Mouse (Mus musculus) CD4-positive helper T cell, adult 2 months (primary cell): ENCODE results near the gene Usp29.

Source experiments
- DNase-seq: peaks from one replicate; pipeline ENCODE4 v3.0.0-alpha.2; 2012; ENCODE audit warnings: low read depth, missing footprints, low spot score

Usp29 gene

DNA sequence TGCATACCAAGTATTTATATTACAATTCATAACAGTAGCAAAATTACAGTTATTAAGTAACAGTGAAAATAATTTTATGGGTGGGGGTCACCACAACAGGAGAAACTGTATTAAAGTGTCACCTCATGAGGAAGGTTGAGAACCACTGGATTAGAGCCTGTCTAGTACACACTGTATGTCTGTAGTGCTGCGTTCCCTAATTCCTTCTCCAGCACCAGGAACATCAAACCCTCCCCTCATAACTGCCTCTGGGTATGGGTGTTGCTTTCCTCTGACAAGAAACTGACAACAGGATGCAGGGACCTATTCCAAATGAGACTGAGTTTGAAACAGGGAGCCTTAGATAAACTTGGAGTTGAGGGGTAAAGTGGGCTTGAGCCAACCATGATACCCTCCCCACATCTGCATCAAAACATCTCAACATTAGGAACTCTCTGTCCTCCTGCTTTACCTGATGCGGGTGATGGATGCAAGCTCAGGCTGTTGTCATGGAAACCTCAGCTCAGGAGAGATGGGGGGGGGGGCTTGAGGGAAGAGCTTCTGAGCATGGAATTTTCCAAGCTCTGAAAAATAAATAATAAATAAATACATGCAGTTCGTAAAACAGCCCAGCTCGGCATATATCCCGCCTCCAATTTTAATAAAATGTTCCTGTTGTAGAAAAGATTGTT is 86.5 kb downstream of the Usp29 start:
- no peak for DNase-seq

DNA sequence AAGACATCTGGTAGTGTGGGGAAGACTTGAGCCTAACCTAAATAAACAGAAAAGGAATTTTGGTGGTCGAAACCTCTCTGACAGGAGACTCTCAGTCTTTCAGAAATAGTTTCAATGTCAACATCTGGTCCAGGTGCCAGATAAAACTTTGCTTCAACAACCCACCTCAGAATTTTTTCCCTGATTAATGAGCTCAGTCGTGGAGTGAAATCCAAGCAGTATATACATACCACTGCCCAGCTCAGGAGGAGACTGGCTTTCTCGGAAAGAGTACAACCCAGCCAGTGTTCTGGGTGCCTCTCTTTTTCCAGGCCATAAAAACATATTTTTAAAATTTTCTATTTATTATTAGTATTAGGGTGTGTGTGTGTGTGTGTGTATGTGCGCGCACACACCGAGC is 89.9 kb downstream of the Usp29 start:
- DNase-seq, result no peak

DNA sequence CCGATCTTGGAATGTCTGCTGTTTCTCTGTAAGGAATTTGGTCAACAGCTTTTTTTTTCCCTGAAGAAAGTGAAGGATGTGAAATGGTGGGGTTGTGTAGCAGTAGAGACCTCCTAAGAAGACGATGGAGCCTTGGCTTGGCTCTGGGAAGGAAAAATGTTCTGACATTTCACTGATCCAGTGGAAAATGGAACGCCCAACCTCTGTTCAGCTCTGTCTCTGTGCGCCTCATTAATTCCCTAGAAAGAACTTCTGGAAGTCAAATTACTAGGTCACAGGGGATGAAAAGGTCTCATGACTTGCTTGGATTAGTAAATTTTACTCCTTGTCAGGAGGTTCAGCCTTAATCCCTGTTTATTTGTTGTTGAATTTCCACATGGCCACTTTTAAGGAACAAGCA is 92.3 kb downstream of the Usp29 start:
- no peak for DNase-seq

- no peak for DNase-seq
These were observed 93.3 kb downstream of the Usp29 start for GRCm38 (mm10) chr7:6823673-6824072.

DNA sequence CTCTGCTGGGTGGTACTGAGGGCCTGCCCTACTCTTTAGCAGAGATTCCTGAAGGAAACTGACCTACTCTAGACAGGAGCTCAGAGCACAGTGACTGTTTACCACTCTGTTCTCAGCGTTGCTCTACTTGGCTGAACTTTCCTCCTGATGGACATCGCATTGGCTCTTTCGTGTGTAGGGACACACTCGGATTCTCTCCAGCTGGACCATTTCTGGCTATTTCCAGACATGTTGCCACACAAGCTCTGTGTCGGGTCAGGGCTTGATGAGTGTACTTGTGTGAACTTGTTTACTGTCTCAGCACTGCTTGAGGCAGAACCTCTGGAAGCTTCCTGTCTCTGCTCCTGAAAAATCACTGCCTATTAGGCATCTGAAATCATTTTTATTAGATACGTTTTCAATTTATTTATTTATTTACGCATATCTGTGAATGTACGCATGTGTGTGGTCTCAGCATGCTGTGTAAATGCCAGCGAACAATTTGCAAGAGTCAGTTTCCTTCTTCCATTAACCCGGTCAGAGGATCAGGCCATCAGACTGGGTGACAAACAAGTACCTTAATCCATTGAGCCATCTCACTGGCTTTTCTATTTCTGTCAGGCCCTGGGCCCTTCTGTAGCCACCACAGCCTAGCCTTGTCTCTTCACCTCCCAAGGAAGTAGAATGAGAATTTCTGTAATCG is 95.7 kb downstream of the Usp29 start:
- no peak for DNase-seq

DNA sequence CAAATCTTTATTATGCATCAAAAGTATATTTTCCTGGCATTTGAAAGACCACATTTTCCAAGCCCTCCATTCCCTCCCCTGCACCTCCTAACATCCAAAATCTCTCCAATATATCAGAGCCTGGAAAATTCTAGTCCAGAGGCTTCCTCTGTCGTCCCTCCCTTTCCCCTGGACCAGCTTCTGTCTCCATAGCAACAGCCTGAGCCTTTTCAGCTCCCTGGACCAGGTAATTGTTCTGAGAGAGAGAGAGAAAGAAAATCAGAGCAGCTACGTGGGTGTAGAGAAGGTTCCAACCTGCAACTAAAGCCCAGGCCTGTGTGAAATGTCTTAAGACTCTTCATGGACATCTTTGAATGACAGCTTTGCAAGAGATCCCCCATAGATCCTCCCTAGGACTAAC is 98.8 kb downstream of the Usp29 start:
- DNase-seq, result no peak

- no peak for DNase-seq
These were observed 104.6 kb downstream of the Usp29 start for GRCm38 (mm10) chr7:6834950-6835349.

- no peak for DNase-seq
These were observed 105.0 kb downstream of the Usp29 start for GRCm38 (mm10) chr7:6835351-6835750.

DNA sequence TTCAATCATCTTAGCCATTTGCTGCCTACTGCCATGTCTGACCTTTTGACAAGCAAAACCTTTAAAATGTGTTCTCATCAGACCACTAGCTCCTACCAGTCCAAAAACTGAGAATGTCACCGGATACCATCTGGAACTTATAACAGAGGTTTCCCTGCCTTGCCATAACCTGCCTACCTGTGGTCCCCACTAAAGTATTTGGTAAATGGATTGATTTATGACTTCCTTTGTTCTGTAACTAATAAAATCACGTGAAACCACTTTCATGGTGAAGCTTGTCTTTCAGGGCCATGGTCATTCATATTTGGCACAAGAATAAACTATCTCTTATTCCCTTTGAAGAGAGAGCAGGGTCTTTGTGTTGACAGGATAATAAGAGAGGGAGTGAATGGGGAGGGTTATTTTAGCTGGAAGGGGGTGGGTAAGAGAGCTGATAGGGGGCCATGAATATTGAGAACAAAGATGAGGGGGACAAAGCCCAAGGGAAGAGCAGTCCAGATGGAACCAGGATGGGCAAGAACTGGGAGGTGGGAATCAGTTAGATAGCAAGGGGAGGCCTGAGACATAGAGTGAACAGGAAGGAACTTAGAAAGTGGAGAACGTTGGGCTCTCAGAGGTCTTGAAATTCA is 107.0 kb downstream of the Usp29 start:
- DNase-seq, result no peak

- DNase-seq, result no peak
These were observed 107.7 kb downstream of the Usp29 start for GRCm38 (mm10) chr7:6837926-6838554.

DNA sequence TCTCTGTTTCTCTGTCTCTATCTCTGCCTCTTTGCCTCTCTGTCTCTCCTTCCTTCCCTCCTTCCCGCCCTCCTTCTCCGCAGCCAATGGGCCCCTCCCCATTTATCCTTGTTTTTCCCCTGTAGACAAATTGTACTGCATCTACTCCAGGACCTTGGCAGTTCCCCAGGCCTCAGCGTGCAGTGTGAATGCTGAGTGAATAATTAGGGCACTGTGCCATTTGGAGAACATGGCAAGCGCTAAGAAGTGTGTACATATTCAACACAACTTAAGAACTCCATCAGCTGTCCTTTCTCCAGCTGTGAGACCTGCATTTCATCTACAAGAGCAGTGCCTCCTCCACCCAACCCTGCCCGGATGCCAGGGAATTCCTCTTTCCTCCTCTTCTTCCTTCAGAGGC is 110.5 kb downstream of the Usp29 start:
- DNase-seq, result no peak

- DNase-seq, result no peak
These were observed 119.1 kb downstream of the Usp29 start for GRCm38 (mm10) chr7:6849495-6849894.

GRCm38 (mm10) chr7:6850321-6850720 is 119.9 kb downstream of the Usp29 start:
- no peak for DNase-seq

DNA sequence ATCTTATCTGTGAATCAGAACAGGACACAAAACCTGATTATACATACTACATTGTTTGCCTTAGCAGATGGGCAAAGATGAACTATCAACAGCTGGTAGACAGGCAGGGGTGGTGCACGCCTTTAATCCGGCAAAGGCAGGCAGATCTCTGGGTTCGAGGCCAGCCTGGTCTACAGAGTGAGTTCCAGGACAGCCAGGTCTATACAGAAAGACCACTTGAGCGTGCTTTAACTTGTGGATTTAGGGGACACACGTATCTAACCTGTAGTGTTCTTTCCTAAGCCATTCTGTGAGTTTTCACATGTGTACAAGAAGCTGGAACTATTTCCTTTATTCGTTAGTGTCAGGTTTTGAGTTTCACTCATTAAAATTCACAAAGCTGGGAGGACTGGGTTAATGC is 120.9 kb downstream of the Usp29 start:
- DNase-seq, result no peak

GRCm38 (mm10) chr7:6851717-6852503 is 121.5 kb downstream of the Usp29 start:
- DNase-seq, result no peak

GRCm38 (mm10) chr7:6855613-6856405 is 125.4 kb downstream of the Usp29 start:
- no peak for DNase-seq

GRCm38 (mm10) chr7:6858694-6859270 is 128.4 kb downstream of the Usp29 start:
- no peak for DNase-seq

GRCm38 (mm10) chr7:6860689-6861088 is 130.3 kb downstream of the Usp29 start:
- no peak for DNase-seq

- DNase-seq, result no peak
These were observed 136.0 kb downstream of the Usp29 start for GRCm38 (mm10) chr7:6866351-6866750.

DNA sequence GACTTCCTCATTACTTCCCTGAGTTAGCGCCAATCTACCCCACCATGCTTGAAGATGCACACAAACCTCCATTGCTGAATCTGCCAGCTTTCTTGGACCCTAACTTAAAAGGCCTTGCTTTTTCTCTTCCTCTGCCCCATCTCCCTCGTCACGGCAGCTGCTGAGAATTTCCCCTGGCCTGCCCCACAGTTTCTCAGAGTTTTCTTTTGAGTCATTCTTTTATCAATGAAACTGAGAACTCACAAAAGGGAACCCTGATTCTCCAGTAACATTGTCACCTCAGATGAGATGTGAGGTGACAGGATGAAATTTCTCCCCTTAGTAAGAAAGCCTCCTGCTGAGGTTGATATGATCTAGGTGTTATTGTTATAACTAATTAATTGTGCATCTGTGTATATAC is 138.5 kb downstream of the Usp29 start:
- DNase-seq, result no peak

GRCm38 (mm10) chr7:6869556-6869955 is 139.2 kb downstream of the Usp29 start:
- DNase-seq, result no peak
